Mouse (Mus musculus) C3H10T1/2 (cell line): ENCODE data around the gene Mtmr11. TPM values are rescaled to one million over a fixed set of nuclear protein-coding genes. Genes with fewer than 3 reads are reported as not detected.

Experiments used
- polyA plus RNA-seq, 2 experiments: library from polyadenylated mRNA; unstranded; fragments of >200 nt; fragmentation: generic; extraction: Trizol; gene quantifications; one replicate each; pipeline ENCODE4 v1.2.1; 2012; ENCODE audit warnings: missing spikeins in 2 of 2

Gene Mtmr11
- polyA plus RNA-seq: 10 to 100 TPM; 21.0 to 25.2 TPM

DNA sequence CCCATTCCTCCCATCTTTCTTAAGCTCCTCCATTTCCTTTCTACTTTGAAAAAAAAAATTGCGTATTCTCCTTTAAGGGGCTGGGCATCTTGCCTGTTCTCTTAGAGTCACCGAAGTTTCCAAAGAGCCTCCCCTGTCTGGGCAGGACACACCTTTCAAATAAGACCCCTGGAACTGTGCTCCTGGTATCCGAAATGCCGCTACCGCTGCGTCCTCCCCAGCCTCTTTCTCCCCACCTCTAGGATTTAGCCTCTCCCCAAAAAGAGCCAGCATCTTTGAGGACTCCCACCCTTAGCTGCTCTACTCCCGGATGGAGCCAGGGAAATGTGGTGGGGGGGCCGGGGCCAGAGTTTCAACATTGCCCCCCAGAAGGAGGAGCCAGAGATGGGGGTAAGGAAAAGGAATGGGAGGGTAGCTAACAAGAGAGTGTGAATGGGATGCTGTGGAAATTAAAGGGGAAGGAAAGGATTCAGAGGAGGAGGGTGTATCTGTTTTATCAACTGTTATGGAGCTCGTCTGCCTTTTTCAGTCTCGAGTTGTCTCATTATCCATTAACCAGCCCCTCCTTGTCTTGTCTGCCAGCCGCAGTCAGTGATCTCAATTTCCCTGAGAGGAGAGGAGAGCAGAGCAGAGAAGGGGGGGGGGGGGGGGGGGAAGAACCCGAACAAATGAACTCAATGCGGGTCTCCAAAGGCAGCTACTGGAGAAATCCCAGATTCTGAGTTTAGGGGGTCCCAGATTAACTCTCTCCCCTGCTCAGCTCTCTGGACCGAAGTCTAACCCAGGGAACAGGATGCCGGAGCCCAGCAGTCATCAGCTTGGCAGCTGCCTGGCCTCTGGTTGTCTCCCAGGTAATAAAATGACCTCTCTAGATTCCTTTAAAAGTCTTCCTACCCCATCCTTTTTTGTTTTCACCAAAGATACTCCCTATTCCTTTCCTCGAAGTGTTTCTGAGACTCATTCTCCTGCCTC, at the start of gene Mtmr11:
TSS of gene Mtmr11 (plus strand) at position 136 of the 972 bp plus-strand sequence.

DNA sequence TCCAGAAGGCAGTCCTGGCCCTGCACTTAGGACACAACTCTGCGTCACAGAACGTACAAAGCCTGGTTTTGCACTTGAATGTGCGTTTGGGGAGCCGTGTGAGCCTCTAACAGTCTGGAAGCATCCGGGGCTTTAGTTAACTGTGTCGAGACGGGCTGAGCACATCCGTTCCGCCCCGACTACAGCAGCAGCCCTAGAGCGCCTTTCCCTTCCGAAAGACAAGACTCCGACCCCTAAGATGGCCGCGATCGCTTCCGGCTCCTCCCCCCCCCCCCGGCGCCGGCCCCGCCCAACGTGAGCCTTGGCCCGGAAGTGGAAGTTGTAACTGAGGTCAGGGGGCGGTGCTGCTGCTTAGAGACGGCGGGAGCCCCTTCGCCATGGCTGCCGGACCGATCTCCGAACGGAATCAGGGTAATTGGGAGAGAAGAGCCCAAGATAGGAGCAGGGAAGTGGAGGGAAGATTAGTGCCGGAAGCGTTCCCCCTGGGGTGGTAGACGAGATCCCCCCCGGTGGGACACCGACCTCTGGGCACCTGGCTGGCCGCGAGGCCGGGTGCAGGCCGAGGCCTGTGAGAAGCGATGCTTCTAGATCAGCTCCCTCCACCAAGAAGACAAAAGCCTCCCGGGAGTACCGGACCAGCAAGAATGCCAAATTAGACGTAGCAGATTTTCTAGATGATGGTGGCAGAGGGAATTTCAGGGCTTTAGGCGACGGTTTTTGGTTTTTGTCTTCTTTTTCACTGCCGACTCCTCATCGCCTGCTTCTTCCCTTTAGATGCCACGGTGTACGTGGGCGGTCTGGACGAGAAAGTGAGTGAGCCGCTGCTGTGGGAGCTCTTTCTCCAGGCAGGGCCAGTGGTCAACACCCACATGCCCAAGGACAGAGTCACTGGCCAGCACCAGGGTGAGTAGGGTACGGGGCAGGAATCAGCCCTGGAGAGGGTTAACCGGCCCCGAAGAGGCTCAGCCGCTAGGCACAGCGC, 10.7 kb downstream of the Mtmr11 start, which contains the start of gene Sf3b4:
TSS of gene Sf3b4 (plus strand) at position 136 of the 982 bp plus-strand sequence.

DNA sequence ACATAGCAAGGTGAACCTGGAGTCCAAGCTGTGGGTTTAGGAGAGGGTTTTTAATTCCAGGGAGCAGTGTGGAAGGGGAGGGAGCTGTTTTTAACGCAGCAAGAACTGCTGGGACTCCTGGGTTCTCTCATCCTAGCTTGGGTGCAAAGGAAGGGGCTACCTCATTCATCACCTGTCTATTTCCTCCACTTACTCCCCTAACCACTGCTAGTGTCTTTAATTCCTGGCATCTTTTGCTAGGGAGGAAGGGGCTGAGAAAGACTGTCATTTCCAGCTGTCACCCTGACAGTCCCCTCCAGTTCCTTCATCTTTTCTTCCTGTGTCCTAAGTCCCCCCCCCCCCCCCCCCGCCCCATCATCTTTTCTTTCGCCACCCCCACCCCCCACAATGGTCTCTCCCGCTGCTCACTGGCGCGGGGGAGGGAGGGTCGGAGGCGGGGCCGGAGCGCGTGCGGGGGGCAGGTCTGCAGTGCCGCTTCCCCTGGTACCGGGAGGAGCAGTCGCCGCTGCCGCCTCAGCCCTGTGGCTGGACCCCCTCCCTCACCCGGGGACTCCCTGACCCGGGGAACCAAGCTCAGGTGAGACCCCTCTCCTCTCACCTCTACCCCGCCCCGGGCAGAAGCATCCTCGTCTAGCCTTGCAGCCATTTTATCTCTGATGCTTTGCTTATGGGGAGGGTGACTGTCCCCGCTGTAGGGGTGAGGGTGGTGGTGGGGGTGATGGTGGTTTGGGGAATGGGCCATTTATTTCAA, 19.1 kb downstream of the Mtmr11 start, which contains the start of gene Sv2a:
TSS of gene Sv2a (plus strand) at position 425 of the 751 bp plus-strand sequence.

DNA sequence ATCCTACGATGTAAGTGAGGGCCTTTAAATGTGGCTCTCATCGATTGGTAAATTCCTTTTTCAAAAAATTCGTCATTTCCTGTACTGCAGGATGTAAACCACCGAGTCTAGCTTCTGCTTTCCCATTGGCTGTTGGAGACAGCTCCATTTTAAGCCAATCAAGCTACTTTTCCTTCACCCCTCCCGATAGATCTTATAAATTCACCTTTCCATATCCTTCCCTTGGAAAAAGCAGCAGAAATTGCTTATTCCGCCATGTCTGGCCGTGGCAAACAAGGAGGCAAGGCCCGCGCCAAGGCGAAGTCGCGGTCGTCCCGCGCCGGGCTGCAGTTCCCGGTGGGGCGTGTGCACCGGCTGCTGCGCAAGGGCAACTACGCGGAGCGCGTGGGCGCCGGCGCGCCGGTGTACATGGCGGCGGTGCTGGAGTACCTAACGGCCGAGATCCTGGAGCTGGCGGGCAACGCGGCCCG, 57.9 kb downstream of the Mtmr11 start, which contains the start of the genes Bola1 and Hist2h2ab:
TSS of gene Bola1 (minus strand) at position 49 of the 470 bp plus-strand sequence.
TSS of gene Hist2h2ab (plus strand) at position 205 of the 470 bp plus-strand sequence.

DNA sequence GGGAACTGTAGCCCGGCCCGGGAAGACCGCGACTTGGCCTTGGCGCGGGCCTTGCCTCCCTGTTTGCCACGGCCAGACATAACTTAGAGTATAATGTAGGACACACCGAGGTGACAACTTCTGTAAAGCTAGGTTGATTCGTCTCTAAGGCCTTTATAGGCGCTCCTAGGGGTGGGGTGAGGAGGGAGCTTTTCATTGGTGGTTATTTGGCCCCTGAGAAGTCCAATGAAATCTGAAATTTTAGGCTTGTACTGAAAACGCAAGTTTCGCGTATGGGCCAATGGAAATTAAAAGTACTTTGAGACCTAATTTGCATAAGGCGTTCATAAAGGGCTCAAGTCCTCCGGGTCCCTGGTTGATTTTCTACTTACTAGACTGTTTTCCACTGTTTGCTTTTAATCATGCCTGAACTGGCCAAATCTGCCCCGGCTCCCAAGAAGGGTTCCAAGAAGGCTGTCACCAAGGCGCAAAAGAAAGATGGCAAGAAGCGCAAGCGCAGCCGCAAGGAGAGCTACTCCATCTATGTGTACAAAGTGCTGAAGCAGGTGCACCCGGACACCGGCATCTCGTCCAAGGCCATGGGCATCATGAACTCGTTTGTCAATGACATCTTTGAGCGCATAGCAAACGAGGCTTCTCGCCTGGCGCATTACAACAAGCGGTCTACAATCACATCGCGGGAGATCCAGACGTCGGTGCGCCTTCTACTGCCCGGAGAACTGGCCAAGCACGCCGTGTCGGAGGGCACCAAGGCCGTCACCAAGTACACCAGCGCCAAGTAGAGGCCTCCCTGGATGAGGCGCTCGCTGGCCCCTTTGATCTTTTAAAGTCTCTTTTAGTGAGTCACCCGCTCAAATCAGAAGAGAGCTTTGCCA, 59.2 kb downstream of the Mtmr11 start, which contains the start of the genes Hist2h2ac and Hist2h2be:
TSS of gene Hist2h2ac (minus strand) at position 116 of the 875 bp plus-strand sequence.
TSS of gene Hist2h2be (plus strand) at position 355 of the 875 bp plus-strand sequence.

Other genes starting within 250 kb of the Mtmr11 start
- 10 to 100 TPM in 1 of 2 experiments, 1 to 10 TPM in 1; 8.1 to 26.8 TPM for gene Anp32e, start 232.8 kb upstream of the Mtmr11 start, polyA plus RNA-seq
- 10 to 100 TPM; 25.2 to 44.5 TPM for gene Plekho1, start 166.0 kb upstream of the Mtmr11 start, polyA plus RNA-seq
- 10 to 100 TPM in 1 of 2 experiments, 1 to 10 TPM in 1; 7.1 to 20.4 TPM for gene Vps45, start 103.5 kb upstream of the Mtmr11 start, polyA plus RNA-seq
- 10 to 100 TPM in 1 of 2 experiments, 1 to 10 TPM in 1; 1.8 to 10.6 TPM for gene Otud7b, start 57.5 kb upstream of the Mtmr11 start, polyA plus RNA-seq
- 100 to 1,000 TPM in 1 of 2 experiments, 10 to 100 TPM in 1; 82.8 to 105 TPM for gene Sf3b4, start 10.3 kb downstream of the Mtmr11 start, polyA plus RNA-seq
- 1 to 10 TPM in 1 of 2 experiments, under 1 TPM in 1; 0.49 to 1.7 TPM for gene Sv2a, start 19.1 kb downstream of the Mtmr11 start, polyA plus RNA-seq
- gene Bola1, start 57.7 kb downstream of the Mtmr11 start, polyA plus RNA-seq: 10 to 100 TPM; 87.3 to 88.9 TPM
- under 1 TPM; 0.43 to 0.59 TPM for gene Hist2h2ab, start 57.9 kb downstream of the Mtmr11 start, polyA plus RNA-seq
- 1 to 10 TPM; 2.5 to 5.6 TPM for gene Hist2h2ac, start 58.9 kb downstream of the Mtmr11 start, polyA plus RNA-seq
- gene Hist2h2be, start 59.1 kb downstream of the Mtmr11 start, polyA plus RNA-seq: 1 to 10 TPM in 1 of 2 experiments, under 1 TPM in 1; 0.23 to 1.7 TPM
- gene Hist2h3c2, start 77.1 kb downstream of the Mtmr11 start, polyA plus RNA-seq: 10 to 100 TPM in 1 of 2 experiments, 1 to 10 TPM in 1; 5.7 to 15.8 TPM
- 100 to 1,000 TPM in 1 of 2 experiments, 10 to 100 TPM in 1; 42.0 to 222 TPM for gene Hist2h2aa2, start 78.3 kb downstream of the Mtmr11 start, polyA plus RNA-seq
- gene Hist2h2aa1, start 83.5 kb downstream of the Mtmr11 start, polyA plus RNA-seq: under 1 TPM in 1 of 2 experiments, not detected in 1; 0.22 TPM
- gene Hist2h3c1, start 84.7 kb downstream of the Mtmr11 start, polyA plus RNA-seq: not detected
- 1 to 10 TPM in 1 of 2 experiments, under 1 TPM in 1; 0.79 to 1.4 TPM for gene Hist2h4, start 101.3 kb downstream of the Mtmr11 start, polyA plus RNA-seq
- gene Hist2h3b, start 106.7 kb downstream of the Mtmr11 start, polyA plus RNA-seq: 10 to 100 TPM in 1 of 2 experiments, 1 to 10 TPM in 1; 4.2 to 21.2 TPM
- gene Hist2h2bb, start 107.7 kb downstream of the Mtmr11 start, polyA plus RNA-seq: 10 to 100 TPM in 1 of 2 experiments, 1 to 10 TPM in 1; 5.7 to 13.1 TPM
- under 1 TPM in 1 of 2 experiments, not detected in 1; 0.34 TPM for gene Fcgr1, start 132.0 kb downstream of the Mtmr11 start, polyA plus RNA-seq